Mouse (Mus musculus) lung, postnatal 0 days (tissue): ENCODE results near the gene Rhoj.

Source experiments
- CTCF ChIP-seq: IDR thresholded peaks from 2 replicates; pipeline ENCODE4 v1.5.1; 2016; ENCODE audit warnings: antibody characterized with exemption, mild to moderate bottlenecking
- EP300 ChIP-seq: IDR thresholded peaks from 2 replicates; pipeline ENCODE4 v1.6.1; 2016; ENCODE audit warnings: antibody characterized with exemption, mild to moderate bottlenecking, control low read depth

GRCm38 (mm10) chr12:75450592-75450991 is 142.5 kb downstream of the Rhoj start:
- TF ChIP-seq CTCF: no peak
- TF ChIP-seq EP300: no peak
